Mouse (Mus musculus): ENCODE results near the gene Zim1.

The Zim1 gene

GRCm38 (mm10) chr7:6650526-6650925 lies 45.7 kb downstream of the Zim1 start:
- no peak for DNase-seq

- no peak for DNase-seq
Measured at GRCm38 (mm10) chr7:6645821-6646220, 50.4 kb downstream of the Zim1 start.

- no peak for DNase-seq
Measured at GRCm38 (mm10) chr7:6638076-6638475, 58.2 kb downstream of the Zim1 start.

GRCm38 (mm10) chr7:6636741-6637140 lies 59.5 kb downstream of the Zim1 start:
- DNase-seq, result no peak

GRCm38 (mm10) chr7:6635831-6636230 lies 60.4 kb downstream of the Zim1 start:
- no peak for DNase-seq

All from right cerebral cortex, postnatal 25 days (tissue).